Mouse (Mus musculus) left cerebral cortex, postnatal 25 days (tissue): Measurements from ENCODE around the gene Th. TPM values are rescaled to one million over a fixed set of nuclear protein-coding genes. Genes with fewer than 3 reads are reported as not detected.

ENCODE experiments used
- DNase-seq, 2 experiments: peaks; one replicate each; pipeline ENCODE4 v3.0.0; 2022; ENCODE audit warnings: low spot score in 2 of 2, mixed read lengths in 1 of 2
- intact Hi-C: fragments of 180-260 bp; cut with DNase I; formaldehyde crosslinking; loops from one replicate; pipeline ENCODE4 v1.15.1; 2025
- total RNA-seq, 2 experiments: library from RNA; stranded (reverse); gene quantifications; 2 replicates each; pipeline ENCODE4 v1.2.3; 2021

Th gene
- total RNA-seq, 2 experiments from 2014 or later = 1.3 to 2.0 TPM

DNA sequence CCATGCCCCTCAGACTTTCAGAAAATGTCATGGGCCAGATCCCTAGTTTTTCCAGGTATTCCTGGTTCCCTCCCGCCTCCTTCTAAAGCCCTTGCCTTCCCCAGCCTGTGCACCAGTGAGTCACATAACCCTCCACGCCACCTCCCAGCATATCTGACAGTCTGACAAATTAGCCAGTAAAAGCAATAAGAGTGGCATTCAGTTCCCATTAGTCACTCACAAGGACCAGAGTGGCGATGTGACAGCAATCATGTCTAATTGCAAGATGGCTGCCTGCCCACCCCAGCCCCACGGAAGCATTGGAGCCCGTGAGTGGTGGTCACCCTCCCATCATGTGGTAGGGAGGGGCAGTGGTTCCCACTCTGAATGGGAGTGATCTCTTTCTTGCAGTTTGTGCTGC lies 25.3 kb downstream of the Th start:
- no peak for DNase-seq
- intact Hi-C loops = no loop called here

DNA sequence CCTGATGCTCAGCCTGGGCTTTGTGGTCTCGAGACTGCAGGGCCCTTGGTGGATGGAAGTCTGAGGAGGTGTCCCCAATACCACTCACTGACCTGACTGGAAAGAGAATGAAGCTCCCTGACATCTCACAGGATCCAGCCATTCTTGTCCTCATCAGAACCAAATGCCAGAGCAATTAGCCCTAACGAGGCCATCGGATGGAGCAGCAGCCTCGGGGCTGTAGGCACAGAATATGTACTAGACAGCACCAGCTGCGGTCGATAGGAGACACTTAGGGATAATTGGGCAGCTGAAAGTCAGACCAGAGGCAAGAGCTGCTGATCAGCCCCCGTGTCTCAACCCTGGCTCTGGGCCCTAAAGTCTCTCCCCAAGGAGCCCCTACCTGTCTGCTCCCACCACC lies 26.6 kb downstream of the Th start:
- no peak for DNase-seq
- intact Hi-C loops = no loop called here

DNA sequence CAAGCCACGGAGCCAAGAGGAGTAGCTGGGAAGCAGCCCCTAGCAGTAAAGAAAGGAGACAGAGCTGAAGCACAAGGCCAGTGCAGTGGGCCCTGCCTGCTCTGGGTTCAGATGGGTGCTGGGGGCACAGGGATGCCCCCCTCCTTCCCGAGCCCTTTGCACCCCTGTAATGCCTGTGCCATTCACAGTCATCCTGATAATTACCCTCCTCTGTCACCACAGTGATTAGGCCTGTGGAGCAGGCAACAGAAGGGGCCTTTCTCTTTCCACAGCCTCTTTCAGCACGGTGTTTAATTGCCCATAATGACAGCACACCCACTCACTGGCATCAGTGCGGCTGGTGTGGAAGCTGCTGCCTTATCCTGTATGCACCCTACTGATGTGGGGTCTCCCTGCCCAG lies 28.0 kb downstream of the Th start:
- intact Hi-C loops = no loop called here
- no peak for DNase-seq

DNA sequence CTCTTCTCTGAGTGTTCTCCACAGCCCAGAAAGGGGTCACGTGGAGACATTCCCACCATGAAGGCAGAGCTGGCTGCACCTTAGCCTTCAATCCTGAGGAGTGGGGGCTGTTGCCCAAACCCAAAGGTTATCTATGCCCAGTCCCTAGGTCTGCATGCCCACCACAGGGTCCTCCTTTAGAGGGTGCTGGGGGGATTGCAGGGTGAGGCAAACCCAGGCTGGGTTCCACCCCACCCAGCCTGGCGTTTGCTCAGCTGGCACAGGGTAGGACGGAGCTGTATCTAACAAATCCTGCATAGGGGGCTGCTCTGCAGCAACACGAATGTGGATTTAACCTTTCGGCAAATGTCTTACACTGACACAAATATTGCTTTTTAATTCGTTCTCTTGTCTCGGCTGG lies 29.2 kb downstream of the Th start:
- no peak for DNase-seq
- intact Hi-C loops = no loop called here

DNA sequence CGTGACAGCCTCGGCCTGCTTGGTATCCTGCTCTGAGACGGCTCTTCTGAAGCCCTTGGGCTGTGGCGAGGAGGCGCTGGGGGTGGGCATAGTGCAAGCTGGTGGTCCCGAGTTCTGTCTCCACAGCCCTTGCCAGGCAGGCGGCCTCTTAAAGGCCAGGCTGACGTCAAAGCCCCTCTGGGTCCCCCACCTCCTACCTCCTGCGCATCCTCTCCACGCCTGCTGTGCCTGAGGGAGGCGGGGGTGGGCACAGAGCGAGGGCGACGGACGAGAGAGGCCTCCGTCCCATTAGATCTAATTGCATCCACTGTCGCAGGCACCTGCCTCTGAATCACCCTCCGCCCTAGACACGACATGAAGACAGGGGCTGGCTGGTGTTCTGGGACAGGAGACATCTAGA lies 31.1 kb downstream of the Th start:
- DNase-seq = no peak
- intact Hi-C loops = loop anchor here (5.0 to 10.0 kb wide), 2 partner anchors 102 to 575 kb away; partner anchors contain the start of gene Slc22a18

DNA sequence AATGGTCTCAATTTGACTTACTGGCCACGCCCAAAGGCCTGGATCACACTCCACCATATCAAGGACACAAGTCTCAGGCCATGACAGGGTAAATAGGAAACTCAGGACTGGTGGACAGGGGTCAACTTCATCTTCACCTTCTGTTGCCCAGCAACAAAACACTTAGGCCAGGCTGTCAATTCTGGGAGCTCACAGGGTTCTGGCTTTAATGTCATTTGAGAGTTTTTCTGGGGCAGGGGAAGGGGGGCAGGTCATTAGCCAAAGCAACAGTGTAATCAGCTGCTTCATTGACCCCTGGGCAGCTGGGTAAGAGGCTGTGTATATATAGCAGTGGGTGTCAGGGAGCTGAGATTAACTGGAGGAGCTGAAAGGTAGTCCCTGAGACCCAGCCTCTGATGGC lies 33.5 kb downstream of the Th start:
- DNase-seq = no peak

DNA sequence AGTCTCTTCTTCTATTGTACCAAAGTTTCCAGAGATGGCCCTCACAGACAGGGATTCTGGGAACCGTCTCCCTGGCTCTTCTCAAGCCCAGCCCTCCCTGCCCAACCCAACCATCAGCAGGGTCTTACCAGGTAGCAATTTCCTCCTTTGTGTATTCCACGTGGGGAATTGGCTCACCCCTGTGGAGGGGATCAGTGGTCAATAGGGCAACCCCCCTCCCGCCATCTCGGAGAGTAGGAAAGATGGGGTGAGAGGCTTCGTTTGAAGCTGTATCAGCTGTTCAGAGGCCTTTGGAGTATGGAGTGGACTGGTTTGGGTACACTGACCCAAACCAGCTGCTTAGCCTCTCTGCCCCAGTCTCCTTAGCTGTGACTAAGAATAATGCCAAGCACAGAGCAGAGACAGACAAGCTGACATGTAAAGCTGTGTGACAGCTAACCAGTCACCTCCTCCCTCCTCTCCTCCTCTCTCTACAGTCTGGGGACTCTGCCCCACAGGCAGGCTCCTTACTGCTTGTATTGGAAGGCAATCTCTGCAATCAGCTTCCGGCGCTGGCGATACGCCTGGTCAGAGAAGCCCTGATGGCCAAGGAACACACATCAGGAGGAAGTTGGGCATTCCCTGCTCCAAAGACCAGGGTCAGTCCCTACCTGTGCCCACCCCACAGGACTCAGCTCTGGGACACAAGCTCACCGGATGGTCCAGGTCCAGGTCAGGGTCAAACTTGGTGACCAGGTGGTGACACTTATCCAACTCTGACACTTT lies 34.8 kb downstream of the Th start:
- no peak for DNase-seq
- intact Hi-C loops = loop anchor here (2.0 to 10.0 kb wide), 4 partner anchors 106 to 579 kb away; partner anchors contain the start of gene Slc22a18

More for the DNA sequence above, 33.5 kb downstream of the Th start:
- intact Hi-C loops = loop anchor here (5.0 to 10.0 kb wide), 2 partner anchors 105 to 577 kb away; partner anchors contain the start of gene Slc22a18

DNA sequence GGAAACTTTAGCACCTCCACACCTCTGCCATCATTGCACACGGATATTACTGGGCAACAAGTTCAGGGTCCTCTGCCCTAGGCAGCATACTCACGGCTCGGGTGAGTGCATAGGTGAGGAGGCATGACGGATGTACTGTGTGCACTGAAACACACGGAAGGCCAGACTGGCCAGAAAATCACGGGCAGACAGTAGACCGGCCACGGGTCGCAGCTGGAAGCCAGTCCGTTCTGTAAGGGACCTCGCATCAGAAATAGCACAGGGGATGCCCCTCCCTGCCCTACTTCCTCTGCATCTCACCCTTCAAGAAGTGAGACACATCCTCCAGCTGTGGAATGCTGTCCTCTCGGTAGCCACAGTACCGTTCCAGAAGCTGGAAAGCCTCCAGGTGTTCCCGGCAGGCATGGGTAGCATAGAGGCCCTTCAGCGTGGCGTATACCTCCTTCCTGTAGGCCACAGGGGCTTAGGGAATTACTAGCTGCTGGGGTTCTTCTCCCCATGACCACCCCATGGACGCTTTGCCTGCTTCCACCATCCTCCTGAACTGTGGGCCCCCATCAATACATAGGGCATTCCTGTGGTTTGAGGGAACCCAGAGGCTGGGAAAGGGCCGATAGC lies 35.6 kb downstream of the Th start:
- DNase-seq = no peak
- intact Hi-C loops = loop anchor here (2.0 to 10.0 kb wide), 4 partner anchors 107 to 579 kb away; partner anchors contain the start of gene Slc22a18

DNA sequence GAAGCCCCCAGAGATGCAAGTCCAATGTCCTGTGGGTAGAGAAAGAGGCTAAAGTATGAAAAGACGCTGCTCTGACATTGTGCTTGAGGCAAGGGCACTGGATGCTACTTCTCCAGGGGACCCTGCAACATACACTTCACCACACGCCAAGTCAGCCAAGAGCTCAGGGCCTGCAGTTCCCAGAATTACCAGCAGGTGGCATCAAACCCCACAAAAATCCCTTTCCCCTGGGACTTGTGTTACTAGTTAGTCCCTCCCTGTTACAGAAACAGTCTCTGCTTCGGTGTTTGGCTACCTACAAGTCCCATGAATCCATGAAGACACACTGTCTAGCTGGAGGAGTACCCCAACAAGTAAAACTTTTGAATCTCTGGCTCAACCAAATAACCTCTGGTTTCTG lies 36.3 kb downstream of the Th start:
- intact Hi-C loops = loop anchor here (1.0 to 10.0 kb wide), 5 partner anchors 25 to 580 kb away; partner anchors contain the start of gene Slc22a18
- peak; percentile 79 for DNase-seq

DNA sequence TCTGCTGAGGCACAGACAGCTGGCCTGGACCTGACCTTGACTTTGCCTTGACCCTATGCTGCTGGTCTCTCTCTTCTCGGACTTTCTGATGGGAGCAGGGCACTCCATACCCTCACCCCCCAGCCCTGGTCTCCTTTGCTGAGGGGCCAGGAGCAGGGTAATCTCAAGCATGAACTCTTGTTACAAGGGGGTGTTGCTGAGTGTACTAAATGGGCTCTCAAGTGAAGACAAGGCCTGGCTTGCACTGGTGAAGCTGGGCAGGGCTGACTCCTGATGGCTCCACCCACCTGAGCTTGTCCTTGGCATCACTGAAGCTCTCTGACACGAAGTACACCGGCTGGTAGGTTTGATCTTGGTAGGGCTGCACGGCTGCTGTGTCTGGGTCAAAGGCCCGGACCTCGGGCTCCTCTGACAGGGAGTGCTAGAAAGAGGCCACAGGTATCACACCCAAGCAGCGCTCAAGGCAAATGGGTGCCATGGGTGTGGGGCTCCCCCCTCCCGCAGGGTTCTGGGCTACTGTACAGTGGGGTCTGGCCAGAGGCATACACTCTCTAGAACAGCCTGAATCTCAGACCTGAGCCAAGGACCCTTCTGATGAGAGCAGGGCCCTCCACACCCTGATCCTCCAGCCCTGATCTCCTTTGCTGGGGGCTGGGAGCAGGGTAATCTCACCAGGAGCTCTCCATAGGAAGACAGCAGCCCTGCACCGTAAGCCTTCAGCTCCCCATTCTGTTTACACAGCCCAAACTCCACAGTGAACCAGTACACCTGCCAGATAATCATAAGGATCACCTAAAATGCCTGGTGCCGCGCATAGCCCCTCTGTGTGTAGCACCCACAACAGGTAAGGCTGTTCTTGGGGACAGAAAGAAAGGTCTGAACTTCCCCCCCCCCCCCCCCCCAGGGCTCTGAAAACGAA lies 36.9 kb downstream of the Th start:
- intact Hi-C loops = loop anchor here (1.0 to 10.0 kb wide), 4 partner anchors 25 to 581 kb away; partner anchors contain the start of gene Slc22a18
- no peak for DNase-seq

DNA sequence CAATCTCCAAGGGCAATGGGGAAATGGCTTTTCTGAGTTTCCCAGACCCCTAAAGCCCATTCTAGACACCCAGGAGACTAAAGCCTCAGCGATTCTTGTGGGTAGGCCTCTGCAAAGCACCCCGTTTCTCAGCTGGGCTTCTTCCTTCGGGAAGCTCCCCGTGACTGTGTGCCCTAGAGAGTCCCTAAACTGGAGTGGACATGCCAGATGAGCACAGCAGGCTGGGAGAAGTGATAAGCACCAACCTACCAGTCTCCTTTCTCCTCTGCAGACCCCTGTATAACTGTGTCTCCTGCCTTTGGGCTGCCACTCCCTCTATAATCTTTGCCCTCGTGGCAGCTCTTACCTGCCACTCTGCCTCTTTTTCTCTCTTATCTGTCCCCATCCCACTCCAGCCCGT lies 37.6 kb downstream of the Th start:
- intact Hi-C loops = loop anchor here (10.0 kb wide), 1 partner anchor 582 kb away; the partner anchor contains the start of gene Slc22a18

DNA sequence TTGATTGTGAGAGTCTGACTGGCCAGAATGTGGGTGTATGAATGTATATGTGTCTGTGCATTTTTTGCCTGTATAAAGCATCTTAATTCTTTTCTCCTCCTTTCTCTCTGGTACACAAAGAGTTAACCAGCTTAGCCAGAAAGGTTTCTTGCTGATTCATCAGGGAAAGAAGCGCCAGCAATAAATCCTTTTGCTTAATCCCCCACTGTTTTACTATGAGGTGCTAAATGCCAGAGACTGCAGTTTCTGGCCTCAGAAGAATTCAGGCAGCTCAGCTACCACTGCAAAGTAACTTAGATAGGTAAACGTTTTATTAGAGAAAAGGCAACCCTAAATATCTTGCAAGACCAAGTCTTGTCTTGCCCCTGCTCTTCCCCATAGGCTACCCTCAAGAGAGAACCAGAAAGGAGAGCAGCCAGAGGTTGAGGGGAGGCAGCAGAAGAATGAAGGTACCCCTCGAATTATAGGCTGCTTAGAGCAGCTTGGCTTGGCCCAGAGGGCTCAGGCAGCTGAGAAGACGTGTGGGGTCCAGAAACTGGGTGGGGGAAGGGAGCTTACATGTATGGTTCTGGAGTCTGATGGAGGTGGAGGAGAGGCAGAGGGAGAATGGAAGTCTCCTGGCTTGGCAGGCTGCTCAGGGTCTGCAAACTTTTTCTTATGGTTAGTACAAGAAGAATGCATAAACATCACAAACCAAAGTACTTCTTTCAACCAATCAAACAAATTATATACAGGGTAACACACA lies 61.3 kb downstream of the Th start:
- intact Hi-C loops = no loop called here
- peak in 1 of 2 experiments; percentile 13 for DNase-seq

More for the DNA sequence above, 37.6 kb downstream of the Th start:
- no peak for DNase-seq

DNA sequence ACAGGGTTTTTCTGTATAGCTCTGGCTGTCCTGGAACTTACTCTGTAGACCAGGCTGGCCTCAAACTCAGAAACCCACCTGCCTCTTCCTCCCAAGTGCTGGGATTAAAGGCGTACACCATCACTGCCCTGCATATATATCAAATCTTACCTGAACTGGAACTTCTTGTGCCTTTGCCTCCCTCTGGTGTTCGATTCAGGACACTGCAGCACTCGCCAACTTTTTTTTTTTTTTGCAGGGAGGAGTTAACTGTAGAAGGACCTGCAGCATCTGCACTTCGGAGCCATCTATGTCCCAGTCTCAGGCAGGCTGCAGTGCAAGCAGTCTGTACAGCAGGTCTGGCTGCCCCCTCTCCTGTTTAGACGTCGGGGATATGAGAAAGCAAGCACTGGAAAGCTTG lies 80.2 kb downstream of the Th start:
- intact Hi-C loops = loop anchor here (1.0 kb wide), 1 partner anchor 113 kb away; no protein-coding TSS in a partner anchor
- peak; percentile 18 to 48 for DNase-seq

Other genes starting within 250 kb of the Th start
- not detected for gene Ins2, start 187.7 kb downstream of the Th start, total RNA-seq
- not detected for gene Ascl2, start 38.1 kb upstream of the Th start, total RNA-seq
- under 1 TPM in 1 of 2 experiments, not detected in 1; 0.23 TPM for gene Tspan32, start 73.9 kb upstream of the Th start, total RNA-seq
- 100 to 1,000 TPM; 407 to 414 TPM for gene Cd81, start 121.6 kb upstream of the Th start, total RNA-seq
- gene Tssc4, start 138.1 kb upstream of the Th start, total RNA-seq = 10 to 100 TPM; 40.1 to 45.4 TPM
- not detected for gene Trpm5, start 163.5 kb upstream of the Th start, total RNA-seq
- 1 to 10 TPM in 1 of 2 experiments, under 1 TPM in 1; 0.53 to 1.4 TPM for gene Kcnq1, start 175.2 kb upstream of the Th start, total RNA-seq